Mouse (Mus musculus): ENCODE measurements at regions not wholly inside any gene's neighbourhood (a gene's known extent, or its start where the extent isn't known, plus 50 kb on each side); places are given as distances from the start of the nearest gene placed in this dataset.
A peak's percentile ranks its signal among the peaks of the same experiment; 100 is the strongest.
"Not testable (repeated sequence)": the region's sequence is repeated elsewhere in the genome, so short reads cannot be mapped to it uniquely, and the experiment has no call there.

DNA sequence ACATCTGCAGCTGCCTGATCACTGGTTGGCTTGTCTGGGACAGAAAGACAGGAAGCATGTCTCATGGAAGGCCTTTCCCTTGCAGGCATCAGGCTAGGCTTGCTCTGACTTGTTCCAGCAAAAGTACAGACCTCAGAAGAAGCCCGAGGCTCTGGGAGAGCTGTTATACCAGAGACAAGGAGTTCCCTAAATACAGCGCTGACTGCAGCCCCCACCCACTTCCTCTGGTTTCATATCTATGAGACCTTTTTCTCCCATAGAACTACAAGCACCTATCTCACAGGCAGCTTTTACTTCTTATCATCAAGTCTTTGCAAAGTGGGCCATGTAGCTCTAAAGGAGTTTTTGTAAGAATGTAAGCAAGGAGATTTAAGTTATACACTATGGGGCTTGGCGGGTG is 312.2 kb upstream of the Vmn1r3 start:
- not testable (repeated sequence) for DNase-seq (ENCODE audit: low spot score in 2 of 2)

- DNase-seq (ENCODE audit: low spot score in 2 of 2), result not testable (repeated sequence)
Measured at GRCm38 (mm10) chr4:3495987-3496386, 310.8 kb upstream of the Vmn1r3 start.

DNA sequence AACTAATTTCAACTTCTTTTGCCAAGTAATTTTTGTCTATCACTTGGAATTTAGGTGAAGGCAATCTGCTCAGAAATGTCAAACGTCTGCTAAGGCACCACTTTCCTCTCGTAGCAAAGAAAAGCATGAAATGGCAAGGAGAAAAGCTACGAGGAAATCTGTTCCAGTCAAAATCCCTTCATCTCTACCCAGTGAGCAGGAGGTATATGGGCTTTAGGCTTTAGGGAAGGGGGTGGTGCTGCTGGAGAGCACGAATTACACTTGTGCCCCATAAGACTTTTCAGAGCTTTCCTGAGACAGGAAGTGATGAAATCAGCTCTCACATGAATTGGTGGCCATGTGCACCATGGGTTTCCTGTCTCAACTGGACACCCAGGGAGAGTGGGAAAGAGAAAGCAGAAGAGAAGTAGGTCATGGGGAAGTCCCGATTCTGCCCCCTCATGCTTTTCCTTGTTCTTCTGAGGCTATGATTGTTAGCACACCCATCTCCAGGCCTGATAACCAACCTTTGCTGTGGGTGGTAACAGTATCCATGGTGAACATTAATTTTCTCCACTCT is 309.0 kb upstream of the Vmn1r3 start:
- DNase-seq (ENCODE audit: low spot score in 2 of 2), result not testable (repeated sequence)

GRCm38 (mm10) chr4:3490901-3491300 is 305.7 kb upstream of the Vmn1r3 start:
- DNase-seq (ENCODE audit: low spot score in 2 of 2), result not testable (repeated sequence)

DNA sequence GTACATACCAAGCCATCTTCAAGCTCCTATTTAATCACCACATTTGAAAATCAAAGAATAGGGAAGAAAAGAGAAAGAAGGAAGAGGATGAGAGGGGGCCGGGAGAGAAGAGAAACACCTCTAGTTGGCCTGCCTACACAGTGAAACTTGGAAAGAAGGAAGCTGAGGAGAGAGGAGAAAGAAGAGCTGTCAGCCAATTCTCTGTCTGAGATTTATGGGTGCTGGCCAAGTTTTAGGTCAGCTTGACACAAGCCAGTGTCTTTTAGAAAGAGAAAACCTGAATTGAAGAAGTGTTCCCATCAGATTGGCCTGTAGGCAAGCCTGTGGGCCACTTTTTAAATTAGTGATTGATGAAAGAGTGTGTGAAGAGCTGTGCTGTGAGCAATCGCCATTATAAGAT is 296.9 kb upstream of the Vmn1r3 start:
- DNase-seq (ENCODE audit: low spot score in 2 of 2), result no peak

DNA sequence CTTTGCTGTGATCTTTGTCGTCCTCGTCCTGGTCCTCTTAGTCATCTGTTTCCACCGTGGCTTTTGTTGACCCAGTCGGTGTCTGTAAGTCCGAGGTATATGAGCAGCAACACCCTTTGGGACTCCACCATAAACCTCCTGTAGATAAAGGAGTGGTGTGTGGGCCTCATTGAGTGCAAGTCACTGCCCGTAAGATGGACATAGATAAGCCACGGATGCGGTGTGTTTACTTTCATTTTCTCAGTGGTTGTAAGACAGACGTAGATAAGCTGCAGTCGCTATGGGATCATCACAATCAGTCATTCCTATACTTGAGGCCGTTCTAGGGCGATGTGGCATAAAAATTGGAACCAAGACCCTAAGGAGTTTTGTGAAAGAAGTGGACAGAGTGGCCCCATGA is 271.6 kb upstream of the Vmn1r3 start:
- no peak for DNase-seq (ENCODE audit: low spot score in 2 of 2)

DNA sequence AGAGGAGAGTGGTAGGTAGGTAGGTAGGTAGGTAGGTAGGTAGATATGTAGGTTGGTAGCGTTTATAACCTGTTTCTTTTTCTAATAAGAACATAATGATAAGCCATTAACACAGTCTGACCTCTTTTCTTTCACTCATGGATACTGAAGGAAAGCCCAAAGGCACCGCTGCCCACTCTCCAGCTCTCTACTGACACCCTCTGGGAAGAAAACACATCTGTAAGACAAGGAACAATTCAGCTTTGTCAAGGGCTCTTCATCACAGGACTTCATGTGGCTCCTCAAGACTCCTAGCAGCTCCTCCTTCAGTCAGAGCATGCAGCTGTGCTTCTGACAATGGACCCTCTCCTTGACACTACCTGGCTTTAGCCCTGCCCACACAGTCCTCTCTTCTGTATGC is 252.2 kb upstream of the Vmn1r3 start:
- DNase-seq (ENCODE audit: low spot score in 2 of 2), result not testable (repeated sequence)

DNA sequence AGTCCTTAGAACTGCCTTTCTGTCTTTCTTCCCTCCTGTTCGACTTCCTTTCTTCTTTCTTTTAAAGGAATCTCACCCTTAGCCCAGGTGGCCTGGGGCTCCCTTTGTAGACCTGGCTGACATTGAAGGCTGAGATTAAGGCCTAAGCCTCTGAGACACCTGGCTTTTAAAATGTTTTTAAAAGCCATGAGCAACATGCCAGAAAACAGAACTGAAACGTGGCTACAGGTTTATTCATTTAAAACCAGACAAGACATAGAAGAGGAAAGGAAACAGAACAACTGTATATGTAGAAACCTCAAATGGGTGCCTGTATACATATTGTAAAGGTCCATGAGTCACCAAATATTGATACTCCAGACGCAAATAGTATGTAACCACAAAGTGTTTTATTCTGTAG is 242.8 kb upstream of the Vmn1r3 start:
- no peak for DNase-seq (ENCODE audit: low spot score in 2 of 2)

DNA sequence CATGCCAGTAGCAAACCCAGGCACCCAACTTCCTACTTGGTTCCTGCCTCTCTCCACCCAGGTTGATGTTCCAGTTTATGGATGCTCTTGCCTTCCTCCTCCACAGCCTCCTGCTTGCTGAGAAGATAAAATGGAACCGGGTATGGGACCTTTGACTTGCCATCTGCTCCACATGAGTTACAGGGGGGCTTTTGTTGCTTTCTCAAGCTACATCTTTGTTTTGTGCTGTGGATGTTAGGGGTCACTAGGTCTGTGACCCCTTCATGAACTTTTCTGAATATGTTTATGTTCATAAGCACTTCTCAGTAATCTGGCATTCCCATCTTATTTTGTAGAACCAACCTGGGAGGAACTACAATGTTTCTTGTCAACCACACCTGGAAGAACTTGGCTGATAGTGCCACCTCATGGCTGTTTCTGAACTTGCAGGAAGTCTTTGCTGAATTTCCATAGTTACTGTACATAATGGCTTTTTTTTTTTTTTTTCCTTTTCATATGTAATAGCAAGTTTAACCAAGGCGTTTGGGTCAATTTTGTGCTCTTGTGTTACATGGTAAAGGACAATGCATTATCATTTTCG is 234.9 kb upstream of the Vmn1r3 start:
- DNase-seq (ENCODE audit: low spot score in 2 of 2), result peak; percentile 5 to 39

DNA sequence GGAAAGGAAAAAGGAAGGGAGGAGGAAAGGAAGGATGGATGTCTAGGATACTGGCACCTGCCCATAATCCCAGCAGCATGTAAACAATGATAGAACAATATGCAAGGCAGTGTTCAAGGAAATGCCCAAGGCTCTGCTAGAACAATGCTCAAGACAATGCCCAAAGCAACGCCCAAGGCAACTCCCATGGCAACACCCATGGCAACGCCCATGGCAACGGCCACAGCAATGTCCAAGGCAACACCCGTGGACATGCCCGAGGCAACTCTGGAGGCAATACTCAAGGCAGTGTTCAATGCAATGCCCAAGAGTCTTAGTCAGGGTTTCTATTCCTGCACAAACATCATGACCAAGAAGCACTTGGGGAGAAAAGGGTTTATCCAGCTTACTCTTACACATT is 231.5 kb upstream of the Vmn1r3 start:
- no peak for DNase-seq (ENCODE audit: low spot score in 2 of 2)

DNA sequence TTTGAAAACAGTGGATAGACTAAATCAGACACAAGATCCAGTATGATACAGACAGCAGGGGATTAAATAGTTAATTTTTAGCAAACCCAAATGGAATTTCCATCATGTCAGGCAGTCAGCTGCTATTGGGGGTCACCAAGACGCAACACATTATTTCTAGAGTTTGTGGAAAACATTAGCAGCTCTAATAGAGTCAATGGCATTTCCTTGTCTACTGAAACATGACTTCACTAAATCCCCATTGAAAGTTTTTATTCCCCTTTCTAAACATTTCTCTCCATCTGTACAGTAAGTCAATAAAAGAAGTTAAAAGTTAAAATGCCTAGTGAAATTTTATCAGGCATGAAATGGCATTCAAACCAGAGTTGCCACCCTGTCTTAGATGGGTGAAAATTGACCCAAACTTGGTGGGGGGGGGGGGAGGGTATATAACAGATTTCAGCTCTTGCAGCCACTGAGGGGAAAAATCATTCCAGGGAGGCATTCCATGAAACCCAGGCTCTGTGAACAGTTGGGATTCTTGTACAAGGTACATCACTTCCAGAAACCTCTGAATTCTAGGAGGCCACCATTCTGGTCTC is 229.4 kb upstream of the Vmn1r3 start:
- not testable (repeated sequence) for DNase-seq (ENCODE audit: low spot score in 2 of 2)

DNA sequence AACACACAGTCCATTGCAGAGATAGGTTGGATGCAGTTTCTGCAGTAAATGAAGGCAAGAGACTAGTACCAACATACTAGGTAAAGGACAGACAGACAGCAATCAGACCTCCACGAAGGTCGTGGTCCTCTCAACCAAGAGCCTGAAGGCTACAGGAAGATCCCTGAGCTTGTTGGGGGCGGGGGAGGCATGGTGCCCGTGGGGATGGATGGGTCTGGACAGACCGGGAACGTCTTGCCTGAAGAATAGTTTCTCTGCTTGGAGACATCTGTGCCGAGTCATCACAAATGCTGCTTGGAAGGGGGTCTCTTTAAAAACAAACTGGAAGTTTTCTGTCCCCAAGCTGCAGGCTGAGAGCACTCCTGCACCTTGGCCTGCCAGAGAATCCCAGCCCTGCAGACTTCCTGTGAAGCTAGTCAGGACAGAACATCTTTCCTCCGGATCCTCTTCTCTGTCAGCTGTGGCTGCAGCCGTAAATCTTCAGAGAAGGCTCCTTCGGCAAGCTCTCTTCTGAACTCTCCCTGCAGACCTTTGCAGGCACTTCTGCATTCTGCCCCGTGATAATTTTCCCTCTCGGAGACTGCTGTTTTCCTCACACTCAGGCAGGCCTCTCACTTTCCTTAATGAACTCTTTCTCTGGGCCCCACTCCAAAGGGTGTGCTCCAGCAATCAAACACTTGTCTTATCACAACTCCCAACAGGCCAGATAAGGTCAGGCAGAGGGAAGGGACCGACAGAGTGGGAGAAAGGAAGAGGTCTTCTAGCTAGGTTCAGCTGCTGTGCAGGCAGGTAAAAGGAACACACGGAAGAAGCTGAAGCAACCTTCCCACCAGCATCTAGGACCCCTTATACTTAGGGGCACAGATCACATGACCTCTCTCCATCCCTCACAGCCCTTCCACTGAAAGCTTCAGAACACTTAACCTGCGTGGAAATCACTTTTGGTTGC is 228.6 kb upstream of the Vmn1r3 start:
- no peak for DNase-seq (ENCODE audit: low spot score in 2 of 2)

DNA sequence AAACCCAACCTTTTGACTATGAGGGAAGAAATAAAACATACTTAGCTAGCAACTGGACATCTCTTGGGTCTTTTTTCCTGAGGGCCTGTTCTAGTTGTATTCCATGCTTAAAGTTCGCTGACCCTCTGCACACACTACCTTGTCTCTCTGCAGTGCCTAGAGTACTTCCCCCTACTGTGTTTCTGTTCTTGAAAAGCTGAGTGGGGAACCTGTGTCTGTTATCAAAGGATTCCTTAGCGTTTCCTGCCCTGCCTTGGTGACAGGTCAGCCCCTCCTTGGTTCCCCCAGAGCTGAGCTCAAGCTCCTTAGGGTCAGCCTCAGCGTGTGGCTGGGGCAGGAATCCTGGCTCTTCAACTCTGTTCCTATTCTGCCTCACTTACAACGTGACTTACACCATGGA is 227.2 kb upstream of the Vmn1r3 start:
- not testable (repeated sequence) for DNase-seq (ENCODE audit: low spot score in 2 of 2)

DNA sequence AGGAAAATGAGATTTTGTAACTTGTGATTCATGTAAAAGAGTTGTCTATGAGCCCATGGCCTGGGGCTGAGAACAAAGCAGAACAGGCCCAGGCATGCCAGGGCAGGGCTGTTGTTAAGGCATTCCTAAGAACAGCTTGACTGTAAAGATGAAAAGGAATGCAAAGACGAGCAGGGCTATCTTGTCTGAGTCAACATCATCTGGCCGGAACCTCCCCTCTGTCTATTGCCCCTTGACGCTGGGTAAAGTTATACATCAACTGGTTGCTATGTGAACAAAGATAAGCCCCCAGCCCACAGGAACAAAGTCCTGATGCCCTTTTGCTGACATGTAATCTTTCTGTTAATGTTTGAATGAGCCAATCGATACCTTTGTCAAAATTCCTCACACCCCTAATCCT is 217.7 kb upstream of the Vmn1r3 start:
- DNase-seq (ENCODE audit: low spot score in 2 of 2), result not testable (repeated sequence)

GRCm38 (mm10) chr4:3401766-3402165 is 216.6 kb upstream of the Vmn1r3 start:
- not testable (repeated sequence) for DNase-seq (ENCODE audit: low spot score in 2 of 2)

GRCm38 (mm10) chr4:3391579-3391978 is 206.4 kb upstream of the Vmn1r3 start:
- DNase-seq (ENCODE audit: low spot score in 2 of 2), result not testable (repeated sequence)

GRCm38 (mm10) chr4:3373027-3373763 is 188.0 kb upstream of the Vmn1r3 start:
- DNase-seq (ENCODE audit: low spot score in 2 of 2), result not testable (repeated sequence)

DNA sequence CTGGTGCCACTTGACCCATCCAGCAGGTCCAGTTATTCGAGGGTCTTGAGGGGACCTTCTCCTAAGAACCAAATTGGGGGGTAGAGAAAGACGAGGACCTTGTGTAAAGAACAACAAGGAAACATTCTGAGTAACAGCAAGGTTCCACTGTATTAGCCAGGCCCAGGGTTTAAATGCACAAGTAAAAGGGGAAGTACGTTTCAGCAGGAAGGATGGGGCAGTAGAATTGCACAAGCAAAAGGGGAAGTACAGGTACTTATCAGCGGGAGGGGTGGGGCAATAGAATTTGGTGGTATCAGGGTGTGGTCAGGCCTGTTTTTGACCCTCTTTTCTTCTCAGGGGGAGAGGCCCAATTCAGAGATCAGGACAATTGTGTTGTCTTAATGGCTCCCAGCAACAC is 182.9 kb upstream of the Vmn1r3 start:
- DNase-seq (ENCODE audit: low spot score in 2 of 2), result not testable (repeated sequence)

DNA sequence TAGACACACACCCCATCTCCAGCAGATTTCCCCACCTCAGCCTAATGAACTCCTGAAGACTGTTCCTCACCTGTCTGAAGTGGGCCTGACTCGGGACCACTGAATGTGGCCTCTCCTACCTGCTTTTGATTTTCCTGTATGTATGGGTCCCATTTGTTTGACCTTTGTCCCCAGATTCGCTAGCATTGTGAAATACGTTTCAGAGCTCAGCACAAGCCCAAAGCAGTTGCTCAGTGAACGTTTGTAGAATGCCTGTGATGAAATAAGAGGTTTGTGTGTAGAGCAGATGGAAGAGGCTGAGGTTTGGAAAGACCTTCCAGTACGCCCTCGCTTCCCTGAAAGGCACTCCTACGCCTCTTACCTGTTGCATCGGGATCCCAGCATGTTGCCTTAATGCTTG is 158.3 kb upstream of the Vmn1r3 start:
- DNase-seq (ENCODE audit: low spot score in 2 of 2), result not testable (repeated sequence)

DNA sequence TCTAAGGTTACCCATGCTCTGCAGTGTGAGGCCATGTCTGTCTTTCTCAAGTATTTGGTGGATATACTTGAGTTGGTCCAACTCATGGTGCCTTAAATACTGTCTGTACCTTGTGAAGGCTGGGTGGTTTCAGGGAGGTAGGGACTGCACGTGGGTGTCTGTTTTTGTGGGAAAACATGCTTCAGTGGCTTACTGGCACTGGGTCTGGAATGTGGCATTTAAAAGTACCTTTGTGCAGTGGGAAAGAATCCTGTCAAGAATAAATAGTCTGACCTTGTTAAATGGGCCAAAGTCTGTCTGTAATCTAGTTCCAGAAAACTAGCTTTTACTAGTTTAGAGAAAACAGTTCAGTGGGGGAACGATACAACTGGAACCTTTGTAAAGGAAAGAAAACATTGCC is 157.5 kb upstream of the Vmn1r3 start:
- DNase-seq (ENCODE audit: low spot score in 2 of 2), result not testable (repeated sequence)

- DNase-seq (ENCODE audit: low spot score in 2 of 2), result not testable (repeated sequence)
Measured at GRCm38 (mm10) chr4:3342165-3342564, 157.0 kb upstream of the Vmn1r3 start.

Measured in layer of hippocampus, postnatal 10 days (tissue).